Mouse (Mus musculus) ovary, postnatal 10 days (tissue): Measurements from ENCODE around the gene Insl5.

Experiments used
- DNase-seq: peaks from one replicate; pipeline ENCODE4 v3.0.0; 2022; ENCODE audit warnings: low spot score

Insl5 gene

DNA sequence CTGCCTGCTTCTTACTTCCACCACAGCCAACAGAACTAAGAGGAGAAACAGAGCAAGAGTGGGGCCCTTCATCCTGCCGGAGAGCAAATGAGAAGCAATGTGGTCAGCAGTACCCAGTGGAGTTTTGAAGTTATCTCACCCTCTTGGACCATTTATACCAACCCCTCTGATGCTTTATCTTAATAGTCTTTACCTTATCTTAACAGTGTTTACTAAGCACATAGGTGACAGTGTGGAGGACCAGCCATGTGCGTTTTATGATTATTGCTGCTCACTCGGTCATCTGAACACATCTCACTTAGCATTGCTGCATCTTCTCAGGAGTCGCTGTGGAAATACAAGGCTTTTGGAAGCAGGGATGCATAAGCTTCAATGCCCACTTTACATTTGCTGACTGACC lies at the start of gene Insl5:
Gene Insl5, minus strand, starts transcription at position 222 of the 400 bp plus-strand sequence.
- no peak for DNase-seq

DNA sequence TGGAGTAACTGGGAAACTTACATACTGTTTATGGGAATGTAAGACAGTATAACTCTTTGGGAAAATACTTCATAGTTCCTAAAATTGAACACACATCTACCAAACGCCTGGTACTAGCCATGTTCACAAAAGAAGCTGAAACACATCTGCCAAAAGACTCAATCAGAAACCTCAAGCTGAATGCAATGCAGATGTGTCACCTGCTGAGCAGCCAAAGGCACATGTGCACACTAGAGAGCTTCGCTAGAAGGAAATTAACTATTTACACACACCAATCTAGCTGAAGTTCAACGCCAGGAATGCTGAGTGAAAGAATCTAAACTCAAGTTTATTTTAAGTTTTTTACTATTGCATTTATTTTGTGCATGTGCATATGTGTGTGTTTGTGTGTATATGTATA lies 44.0 kb upstream of the Insl5 start:
- no peak for DNase-seq

DNA sequence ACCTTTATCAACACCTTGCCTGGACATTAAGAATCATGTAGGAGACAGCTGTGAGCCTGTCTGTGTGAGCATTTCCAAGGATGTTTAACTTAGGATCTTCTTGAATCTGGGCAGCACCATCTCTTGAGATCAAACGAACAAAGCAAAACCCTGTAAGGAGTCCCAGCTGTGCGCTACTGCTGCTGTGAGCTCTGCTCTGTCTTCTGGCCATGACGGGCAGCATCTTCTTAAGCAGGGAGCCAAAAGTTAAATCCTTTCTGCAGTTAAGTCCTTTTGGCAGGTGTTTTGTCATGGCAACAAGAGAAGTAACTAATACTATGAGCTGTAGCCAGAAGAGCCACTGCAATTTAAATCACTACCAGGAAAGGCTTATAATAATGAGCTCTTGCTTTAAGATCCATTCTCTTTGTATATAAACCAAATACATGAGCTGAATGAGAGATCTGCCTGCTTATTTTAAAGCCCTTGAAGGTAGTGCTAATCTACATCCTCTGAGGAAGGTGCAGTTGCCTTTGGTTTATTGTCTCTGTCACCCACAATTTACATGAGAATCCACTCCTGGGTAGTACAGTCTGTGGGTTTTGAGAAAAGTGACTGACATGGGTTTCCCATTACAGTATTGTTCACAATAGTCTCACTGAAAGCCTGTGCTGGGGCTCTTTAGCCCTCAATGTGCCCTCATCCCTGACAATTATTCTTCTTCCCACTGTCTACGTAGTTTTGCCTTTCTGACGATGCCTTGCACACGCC lies 41.4 kb upstream of the Insl5 start:
- no peak for DNase-seq

DNA sequence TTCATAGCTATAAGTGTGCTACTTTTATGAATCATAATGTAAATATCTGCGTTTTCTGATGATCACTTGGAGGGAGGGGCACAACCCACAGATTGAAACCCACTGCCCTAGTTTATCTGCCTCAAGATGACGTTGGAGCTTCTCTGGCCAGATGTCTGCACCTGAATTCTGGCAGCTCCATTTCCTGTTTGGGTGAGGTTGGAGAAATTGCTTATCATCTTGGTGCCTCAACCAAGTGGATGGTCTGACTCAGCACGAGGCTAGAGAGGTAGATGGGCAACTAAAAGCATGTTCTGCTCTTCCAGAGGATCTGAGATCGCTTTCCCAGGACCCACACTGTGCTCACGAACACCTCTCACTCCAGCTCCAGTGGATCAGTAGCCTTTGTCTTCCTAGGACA lies 38.3 kb upstream of the Insl5 start:
- no peak for DNase-seq

DNA sequence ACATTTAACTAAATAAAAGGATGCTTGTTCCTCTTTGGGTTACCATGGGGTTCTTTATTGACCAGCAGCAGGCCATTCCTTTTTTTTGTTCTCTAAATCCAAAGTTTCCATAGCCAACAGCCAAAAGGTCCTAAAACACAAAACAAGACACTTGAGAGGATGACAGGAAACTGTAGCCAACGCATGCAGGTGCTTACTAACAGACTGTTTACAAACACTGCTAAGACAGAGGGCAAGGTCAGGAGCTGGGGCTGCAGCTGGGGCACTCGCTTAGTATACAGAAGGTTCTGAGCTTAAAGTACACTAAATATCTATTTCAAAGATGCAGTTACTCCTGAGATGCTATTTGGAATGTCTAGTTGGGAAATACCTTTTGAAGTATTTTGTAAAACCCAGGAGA lies 37.8 kb upstream of the Insl5 start:
- DNase-seq = no peak

DNA sequence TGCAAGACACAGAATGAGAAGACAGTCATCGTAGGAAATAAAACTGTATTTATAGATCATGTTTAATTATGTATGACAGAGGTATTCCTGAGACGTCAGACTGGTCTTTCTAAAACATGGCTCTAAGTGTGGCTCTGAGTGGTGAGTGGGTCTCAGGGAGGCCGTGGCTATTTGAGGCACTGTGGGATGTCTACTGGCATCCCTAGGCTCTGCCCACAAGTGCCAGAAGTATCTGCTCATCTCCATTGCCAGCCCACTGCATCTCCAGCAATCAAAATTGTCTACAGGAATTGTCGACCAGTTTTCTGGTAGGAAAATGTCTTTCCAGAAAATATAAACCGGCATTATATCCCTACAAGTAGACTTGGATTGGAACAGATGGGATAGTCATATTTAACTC lies 30.3 kb upstream of the Insl5 start:
- no peak for DNase-seq

DNA sequence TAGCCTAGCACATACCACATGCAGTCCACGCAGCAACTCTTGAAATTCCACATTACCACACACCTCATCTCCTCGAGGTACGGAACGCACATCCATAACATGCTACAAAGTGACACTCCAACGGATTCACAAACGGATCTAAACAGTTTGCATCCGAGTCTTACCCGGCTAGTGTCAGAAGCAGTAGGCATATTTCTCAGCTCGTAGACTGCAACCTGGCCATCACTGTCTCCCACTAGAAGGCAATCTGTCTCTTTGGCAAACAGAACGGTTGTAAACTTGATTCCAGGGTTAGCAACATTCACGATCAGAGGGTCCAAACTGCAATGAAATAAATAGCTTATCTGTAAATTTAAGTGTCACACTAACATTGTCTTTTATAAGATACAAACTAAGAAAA lies 21.4 kb upstream of the Insl5 start:
- no peak for DNase-seq

DNA sequence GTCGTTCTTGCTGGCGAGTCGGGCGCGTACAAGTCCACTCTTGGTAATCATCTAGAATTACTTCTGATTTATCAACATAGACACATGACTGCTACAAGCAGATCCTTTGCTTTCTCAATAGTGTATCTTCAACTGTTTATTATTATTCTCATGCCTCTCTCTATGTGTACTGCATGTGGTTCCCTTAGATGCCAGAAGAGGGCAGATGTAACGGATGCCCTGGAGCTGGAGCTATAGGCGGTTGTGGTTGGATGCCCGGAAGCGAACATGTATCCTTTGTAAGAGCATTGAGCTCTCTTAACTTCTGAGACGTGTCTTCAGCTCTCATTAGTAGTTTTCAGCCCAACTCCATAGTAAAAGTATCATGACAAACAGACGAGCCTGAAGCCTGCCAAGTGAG lies 16.4 kb upstream of the Insl5 start:
- no peak for DNase-seq

DNA sequence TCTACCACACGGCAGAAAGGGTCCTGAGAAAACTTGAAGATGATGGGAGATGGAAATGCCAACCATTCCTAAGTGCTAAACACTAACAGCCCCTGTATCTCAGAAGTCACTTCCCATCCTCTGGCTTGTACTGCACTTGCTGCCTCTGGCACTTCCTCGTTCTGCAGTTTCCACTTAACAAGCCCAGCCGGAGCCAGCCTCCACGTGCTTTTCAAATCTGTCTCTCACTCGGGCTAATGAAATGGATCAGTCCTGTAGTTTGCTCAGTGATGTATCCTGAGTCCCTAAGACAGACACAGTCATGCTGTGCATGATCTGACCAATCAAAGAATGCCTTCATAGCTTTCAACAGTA lies 13.2 kb upstream of the Insl5 start:
- DNase-seq = no peak

DNA sequence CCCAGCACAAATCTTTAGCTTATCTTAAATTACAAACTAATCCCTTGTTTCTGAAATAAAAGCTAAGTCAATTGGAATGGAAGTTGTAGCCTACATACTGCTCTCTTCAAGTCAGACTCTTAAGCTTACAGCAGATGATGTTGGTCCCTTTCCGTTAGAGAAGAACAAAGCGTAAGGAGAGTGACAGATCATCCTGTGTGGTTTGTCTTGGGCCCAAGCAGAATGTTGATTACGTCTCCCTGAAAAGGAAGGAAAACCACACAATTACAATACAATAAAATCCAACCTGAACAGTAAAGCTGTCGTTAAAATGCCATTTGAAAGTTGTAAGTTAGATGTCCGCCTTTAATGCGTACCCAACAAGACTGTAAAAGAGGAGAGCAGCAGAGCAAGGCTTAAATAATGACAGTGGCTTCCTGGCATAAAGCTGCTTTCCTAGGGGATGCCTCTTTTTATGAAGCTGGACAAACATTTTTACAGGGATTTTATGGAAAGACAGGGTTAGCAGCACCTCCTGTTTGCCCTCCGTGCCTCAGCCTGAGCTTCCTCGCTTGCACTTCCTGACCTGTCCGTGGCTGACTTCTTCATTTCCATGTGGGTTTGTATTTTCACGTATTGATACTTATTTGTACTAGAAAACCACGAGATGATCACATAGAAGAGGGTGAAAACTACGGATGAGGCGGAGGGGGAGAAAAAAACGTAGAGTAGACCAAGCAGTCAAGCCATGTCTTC lies 12.6 kb upstream of the Insl5 start:
- DNase-seq = no peak

DNA sequence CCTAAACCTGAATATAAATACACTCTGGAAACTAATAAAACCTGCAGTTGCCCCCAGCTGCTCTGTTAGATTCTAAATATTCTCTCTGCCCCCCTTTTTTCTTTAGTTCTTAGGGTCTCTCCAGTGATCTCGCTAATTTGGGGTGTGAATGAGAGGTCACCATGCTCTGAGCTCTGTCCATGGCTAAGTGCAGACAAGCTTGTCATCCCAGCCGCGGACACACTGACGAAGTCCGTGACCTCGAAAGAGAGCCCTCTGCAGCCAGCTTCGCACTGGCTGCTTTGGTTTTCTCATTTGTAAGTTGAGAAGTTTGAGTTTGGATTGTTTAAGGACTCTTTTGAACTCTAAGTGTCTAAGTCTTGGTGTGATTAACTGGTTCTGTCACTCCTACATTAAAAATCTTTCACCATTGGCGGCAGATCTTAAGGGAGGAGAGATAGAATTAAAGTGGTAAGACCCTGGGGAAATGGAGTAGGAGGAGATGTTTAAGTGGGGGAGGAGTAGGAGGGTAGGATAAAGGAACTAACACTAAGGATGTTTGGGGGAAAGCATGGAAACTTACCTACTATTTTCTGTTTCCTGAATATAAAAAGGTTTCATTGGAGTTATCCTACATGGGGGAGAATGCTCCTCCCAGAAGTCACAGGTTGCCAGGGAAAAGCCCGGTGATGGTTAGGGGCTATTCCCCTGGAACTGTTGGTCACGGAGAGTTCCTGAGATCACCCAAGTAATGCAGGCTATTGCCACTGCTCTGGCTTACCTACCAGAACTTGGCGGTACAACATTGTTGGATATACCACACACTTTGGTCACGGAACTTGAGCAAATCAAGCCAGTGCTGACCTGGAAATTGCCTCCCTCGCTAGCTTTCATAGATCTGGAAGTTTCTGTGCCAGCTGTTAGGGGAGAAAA lies 1.8 kb upstream of the Insl5 start:
- DNase-seq = no peak

DNA sequence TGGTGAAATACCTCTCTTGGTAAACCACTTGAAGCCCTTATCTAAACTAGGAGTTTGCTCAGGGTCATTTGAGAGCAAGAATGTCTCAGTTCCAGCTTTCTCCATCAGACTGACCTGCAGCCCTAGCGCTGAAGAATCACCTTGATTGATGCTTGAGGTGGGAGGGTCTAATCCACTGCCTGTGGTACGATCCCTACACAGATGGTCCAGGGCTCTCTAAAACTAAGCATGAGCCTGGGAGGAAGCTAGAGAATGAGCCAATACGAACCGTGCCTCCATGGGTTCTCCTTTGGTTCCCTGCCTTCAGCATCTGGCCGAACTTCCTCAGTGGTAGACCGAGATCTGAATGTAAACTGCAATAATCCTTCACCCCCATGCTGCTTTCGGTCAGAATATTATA lies 1.1 kb upstream of the Insl5 start:
- no peak for DNase-seq

DNA sequence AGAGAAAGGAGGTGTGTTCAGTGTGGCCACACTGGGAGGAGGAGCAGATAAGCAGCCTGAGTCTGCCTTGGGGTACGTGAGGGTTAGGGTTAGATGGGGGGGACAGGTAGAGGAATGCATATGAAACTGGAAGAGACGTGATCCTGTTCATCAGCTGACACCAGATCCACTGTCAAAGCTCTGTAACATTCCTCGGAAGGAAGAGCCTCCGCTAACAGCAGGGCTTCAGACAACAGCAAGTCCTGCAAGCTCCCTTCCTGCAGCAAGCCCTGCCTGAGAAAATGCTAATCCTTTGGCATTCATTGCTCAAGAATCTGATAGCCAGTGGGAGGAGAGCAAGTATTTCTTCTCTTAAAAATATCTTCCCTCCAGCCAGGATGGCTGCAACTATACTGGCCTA lies 13.2 kb downstream of the Insl5 start:
- DNase-seq = no peak

DNA sequence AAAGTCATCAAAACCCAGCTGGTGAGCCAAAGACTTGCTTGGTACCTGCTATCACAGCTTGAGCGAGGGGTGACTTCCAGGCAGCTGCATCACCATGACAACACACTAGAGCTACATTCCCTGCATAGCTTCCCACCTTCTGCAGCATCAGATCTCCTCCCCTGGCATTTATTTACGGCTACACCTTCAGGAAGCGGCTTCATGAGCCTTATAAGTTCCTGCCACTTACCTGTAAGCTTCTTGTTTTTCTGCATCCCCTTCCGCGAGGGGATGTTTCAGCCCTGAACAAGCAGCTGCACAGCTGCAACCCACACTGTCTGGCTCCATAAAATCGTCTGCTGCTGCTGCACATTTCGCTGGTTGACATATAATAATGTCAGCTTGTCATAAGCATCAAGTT lies 14.8 kb downstream of the Insl5 start:
- DNase-seq = no peak

DNA sequence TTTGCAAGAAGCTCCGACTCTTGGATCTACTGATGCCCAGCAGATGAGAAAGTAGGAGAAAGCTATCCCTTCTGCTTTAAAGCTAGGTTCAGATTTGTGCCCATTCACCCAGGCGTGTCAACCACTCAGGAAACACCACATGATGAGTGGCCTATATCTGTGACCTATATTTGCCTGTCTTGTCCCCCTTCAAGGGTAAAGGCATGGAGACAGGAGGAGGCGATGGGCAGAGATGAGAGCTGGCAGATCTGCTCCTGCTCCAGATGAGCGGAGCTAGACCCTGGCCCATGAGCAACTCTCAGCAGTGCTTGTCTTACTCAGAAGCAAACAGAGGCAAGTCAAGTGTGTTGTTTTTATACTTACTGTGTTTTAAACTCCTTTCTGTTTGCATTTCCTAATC lies 15.9 kb downstream of the Insl5 start:
- DNase-seq = no peak

DNA sequence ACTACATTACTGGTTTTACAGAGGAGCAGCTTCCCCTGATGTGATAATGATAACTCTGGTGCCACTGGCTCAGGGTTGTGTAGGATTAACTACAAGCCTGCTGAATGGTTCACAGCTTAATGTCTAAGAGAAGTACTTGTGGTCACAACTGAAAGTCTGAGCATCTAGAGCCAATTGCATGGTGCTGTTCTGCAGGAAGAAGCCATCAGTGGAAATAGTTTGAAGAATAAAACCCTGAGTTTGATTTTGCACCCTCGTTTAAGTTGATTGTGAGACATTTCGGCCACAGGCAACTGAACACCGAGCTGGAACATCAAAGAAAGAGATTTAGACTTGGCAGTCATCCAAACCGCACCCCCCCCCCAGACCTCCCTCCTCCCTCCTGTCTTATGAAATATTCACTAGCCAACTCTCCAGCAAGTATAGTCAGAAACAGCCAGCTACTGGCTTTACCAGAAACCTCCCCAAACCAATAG lies 19.7 kb downstream of the Insl5 start:
- DNase-seq = no peak

DNA sequence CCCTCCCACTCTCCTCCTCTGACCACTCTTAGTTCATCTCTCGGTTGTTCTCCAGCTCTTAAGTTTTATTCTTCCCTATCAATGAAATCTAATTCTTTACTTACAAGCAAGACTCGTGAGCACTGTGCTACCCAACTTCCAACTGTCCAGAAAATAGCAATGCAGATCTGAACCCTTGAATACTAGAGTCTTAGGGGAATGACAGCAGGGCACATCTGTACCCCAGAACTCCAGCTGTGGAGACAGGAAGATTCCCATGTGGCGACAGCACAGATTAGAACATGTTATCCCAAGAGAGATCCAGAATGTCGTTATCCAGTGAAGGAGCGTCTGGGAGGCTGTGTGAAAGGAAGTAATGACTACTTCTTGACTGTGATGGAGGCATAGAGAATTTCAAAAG lies 20.4 kb downstream of the Insl5 start:
- DNase-seq = no peak

DNA sequence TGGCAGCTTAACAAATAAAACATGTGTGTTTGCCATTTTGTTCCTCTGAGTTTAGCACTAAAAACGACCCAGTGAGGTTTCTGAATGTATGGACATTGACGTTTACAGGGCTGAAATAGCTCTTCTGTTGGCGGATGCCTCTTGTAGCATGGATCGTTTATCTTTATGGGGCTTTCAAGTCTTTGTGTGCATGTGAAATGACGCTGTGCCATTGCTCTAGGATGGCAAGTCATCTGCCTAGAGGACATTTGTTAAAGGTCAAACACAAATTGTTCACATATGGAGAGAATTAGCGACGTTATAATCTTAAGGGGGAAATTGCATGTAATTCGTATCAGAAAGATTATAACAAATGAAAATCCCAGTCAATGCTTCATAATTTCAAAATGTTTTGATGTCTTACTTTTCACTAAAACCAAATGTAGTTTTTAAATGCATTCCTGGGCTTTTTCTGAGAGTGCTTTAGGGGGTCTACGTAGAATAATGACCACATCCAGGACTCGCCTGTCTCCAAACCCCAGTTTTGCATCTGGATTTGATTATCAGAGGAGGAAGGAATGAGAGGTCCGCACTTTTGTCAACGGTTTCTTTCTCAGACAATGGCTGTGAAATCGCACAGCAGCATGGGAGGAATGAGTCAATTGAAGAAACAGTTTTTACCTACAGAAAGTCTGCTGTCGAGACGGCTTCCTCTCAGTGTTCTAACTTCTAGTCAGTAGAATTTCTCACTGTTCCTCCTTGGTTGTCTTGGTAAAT lies 21.3 kb downstream of the Insl5 start:
- no peak for DNase-seq

DNA sequence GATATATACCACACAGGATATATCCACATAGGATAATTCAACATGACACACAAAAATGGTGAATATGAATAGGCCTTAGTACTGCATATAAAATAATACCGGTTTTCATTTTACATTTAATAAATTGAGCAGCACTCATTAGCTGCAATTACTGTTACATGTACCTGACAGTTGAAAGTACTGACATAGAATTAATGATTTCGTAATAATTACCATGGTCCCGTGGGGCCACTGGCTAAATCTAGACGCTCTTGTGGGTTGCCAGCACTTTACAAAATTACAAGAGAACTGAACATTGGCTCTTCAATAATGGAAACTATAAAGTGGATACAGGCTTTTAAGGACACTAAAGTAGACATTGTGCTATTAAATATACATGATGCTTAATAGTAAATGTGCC lies 22.0 kb downstream of the Insl5 start:
- no peak for DNase-seq

DNA sequence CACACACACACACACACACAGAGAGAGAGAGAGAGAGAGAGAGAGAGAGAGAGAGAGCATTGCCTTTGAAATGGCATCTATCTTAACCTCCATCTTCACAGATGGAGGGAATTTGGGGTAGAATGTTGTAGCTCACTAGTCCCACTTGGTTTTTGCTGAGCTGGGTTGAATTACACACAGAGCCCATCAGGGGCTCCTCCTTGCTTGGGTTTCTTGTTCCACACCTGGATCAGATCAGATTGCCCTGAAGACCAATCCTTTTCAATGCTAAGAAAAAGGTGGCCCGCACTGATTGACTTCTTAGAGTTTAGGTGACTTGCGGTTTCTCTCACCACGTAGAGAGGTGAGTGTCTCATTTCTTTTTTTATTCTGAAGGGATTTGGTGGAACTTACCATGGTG lies 35.0 kb downstream of the Insl5 start:
- DNase-seq = no peak

DNA sequence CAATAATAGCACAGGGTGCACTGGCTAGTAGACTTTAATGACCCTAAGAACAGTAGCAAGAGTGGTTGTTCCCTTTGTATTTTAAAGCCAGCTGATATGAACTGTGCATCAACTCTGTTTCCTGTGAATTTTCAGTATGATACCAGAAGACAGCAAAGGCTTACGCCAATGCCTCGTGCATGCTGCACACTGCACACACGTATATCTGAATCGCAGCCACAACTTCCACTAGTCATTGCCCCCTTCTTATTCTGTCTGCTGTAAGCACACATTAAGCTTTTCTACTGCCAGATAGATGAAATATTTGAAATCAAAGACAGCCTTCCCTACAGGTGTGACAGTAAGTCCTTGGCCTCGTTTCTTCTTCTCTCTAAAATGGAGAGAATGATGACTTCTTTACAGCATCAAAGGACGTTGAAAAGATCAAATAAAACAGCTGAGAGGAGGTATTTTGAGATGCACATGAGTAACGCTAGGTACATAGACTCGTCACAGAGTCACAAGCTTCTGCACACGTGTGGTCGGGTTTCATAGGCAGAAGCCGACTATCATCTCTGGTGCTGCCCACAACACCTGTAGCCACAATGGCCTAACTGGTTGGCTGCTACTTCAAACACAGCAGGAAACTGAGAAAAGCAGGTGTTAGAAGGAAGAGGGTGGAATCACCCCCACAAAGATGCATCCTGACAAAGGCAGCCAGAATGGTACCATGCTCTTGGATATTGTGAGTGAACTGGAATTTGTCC lies 35.9 kb downstream of the Insl5 start:
- no peak for DNase-seq
